Mouse (Mus musculus): ENCODE data around the gene Mdn1.

Gene Mdn1

GRCm38 (mm10) chr4:32656918-32657662 is at the start of gene Mdn1:
Gene Mdn1, plus strand, starts transcription at chr4:32657119.
- peak; percentile 92 for DNase-seq (ENCODE audit: low spot score)

GRCm38 (mm10) chr4:32615034-32615881 is 41.7 kb upstream of the Mdn1 start, which contains the start of gene Casp8ap2:
Gene Casp8ap2, plus strand, starts transcription at chr4:32615451.
- DNase-seq (ENCODE audit: low spot score): peak; percentile 99

DNA sequence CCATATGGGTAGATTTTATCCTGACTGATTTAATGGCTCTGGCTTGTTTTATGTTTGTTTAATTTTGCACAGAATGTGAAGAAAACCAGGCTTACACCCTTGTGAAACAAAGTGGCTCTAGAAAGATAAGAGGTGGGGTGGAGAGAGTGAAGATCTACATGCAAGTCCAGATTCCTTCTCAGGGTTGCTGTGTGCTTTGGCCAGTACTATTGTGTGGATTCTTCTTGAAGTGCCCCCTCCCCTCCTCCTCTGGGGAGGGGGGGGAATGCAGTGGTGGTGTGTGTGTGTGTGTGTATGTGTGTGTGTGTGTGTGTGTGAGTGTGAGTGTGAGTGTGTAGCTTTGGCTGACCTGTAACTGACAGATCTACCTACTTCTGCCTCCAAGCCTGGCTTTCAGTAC is 35.3 kb upstream of the Mdn1 start:
- DNase-seq (ENCODE audit: low spot score): no peak

DNA sequence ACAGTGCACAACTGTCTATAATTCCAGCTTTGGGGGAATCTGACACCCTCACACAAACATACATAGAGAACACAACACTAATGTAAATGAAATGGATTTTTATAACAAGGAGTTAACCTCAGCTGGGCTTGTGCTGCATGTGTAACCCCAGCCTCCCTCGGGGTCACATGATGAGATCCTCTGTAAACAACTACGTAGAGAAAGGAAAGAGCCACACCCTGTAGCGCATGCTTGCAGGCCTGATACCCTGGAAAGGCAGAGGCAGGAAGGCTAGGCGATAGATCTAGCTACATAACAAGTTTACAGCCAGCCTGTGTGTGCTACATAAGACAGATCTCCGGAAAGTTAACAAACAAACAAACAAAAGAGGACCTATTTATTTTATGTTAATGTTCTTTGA is 5.2 kb upstream of the Mdn1 start:
- DNase-seq (ENCODE audit: low spot score): no peak

DNA sequence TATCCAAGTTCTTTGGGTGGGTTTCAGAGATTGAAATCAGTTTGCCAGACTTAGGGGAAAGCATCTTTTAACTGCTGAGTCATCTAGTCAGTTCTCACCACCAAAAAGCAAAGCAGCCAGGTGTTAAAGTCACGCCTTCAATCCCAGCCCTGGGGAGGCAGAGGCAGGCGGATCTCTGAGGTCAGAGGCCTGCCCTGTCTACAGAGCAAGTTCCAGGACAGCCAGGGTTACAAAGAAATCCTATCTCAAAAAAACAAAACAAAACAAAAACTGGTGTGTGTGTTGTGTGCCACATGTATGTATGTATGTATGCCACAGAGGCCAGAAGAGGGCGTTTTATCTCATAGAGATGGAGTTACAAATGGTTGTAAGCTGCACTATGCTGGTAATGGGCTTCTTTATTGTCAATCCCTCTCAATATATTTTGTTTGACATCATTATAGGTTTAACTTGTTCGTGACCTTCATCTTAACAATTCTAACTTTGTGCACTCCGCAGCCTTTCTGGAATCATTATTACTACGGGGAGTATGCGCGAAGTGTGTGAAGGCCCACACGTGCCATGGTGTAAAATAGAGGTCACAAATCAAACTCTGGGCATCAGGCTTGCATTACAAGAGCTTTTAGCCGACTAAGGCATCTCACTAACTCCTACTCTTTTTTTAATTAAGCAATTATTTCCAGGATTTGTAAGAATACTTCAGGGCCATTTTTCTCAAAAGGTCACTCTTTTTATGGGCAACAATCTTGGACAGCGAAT is 594 bp upstream of the Mdn1 start:
- peak; percentile 15 for DNase-seq (ENCODE audit: low spot score)

GRCm38 (mm10) chr4:32665843-32666242 is 8.9 kb downstream of the Mdn1 start:
- DNase-seq (ENCODE audit: low spot score): no peak

GRCm38 (mm10) chr4:32668291-32668690 is 11.4 kb downstream of the Mdn1 start:
- no peak for DNase-seq (ENCODE audit: low spot score)

GRCm38 (mm10) chr4:32669825-32670224 is 12.9 kb downstream of the Mdn1 start:
- no peak for DNase-seq (ENCODE audit: low spot score)

GRCm38 (mm10) chr4:32674025-32674424 is 17.1 kb downstream of the Mdn1 start:
- no peak for DNase-seq (ENCODE audit: low spot score)

GRCm38 (mm10) chr4:32677471-32677870 is 20.6 kb downstream of the Mdn1 start:
- no peak for DNase-seq (ENCODE audit: low spot score)

- no peak for DNase-seq (ENCODE audit: low spot score)
Observed at GRCm38 (mm10) chr4:32680843-32681242, 23.9 kb downstream of the Mdn1 start.

DNA sequence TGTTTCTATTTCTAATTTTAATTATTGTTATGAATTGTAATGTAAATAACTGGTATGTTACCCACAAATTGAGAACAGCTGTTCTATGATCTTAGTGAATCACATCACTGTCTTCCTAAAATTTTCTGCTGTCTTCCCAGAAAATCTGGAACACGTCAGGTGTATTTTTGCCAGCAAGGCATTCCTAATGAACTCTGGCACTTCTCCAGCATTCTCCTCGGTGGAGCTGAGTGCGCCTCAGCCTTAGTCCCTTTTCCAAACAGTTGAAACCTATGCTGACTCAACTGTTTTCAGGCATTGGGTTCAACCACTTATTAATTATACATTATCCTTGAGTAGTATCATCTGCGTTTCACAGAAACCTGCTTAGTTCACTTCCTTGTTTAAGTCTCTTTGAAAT is 25.6 kb downstream of the Mdn1 start:
- peak; percentile 21 for DNase-seq (ENCODE audit: low spot score)

DNA sequence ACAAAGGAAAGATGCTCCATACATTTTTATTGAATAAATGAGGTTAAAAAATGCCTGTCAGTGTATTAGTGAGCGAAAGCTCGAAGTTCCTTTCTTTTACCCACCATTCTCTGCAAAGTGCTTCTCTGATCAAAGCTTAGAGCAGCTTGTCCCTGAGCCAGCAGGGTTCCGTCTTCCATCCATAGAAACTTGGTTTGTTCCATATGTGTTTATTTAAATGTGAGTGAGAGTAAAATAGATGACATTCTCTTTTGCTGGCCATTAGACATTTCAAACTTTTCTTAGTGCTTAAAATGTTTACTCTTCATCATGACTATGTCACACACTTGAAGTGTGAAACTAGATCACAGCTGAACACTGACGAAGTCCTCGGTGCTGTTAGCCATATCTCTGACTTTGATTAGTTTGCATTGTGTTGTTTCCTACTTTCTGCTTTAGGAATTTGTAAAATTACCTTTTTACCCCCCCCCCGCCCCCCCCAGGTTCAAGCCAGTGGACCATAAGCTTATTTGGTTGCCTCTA is 26.2 kb downstream of the Mdn1 start:
- DNase-seq (ENCODE audit: low spot score): no peak

GRCm38 (mm10) chr4:32717733-32718132 is 60.8 kb downstream of the Mdn1 start:
- no peak for DNase-seq (ENCODE audit: low spot score)

DNA sequence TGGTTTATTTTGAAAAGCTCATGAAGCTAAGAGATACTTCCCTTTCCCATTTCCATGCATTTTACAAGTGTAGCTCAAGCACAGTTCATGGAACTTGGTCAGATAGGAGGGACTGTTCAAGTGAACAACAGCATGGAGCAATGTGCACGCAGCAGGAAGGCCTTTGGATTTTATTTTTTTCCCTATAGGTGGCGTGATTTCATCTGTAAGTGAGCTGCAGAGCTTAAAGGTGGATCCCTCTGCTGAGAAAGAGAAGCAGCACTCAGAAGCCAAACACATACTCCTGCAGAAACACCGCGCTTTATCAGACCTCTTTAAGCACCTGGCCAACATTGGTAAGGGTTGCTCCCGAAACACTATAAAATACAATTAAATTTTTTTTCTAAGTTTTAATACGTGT is 88.5 kb downstream of the Mdn1 start:
- no peak for DNase-seq (ENCODE audit: low spot score)

- no peak for DNase-seq (ENCODE audit: low spot score)
Observed at GRCm38 (mm10) chr4:32748396-32748795, 91.5 kb downstream of the Mdn1 start.

- DNase-seq (ENCODE audit: low spot score): no peak
Observed at GRCm38 (mm10) chr4:32750711-32751110, 93.8 kb downstream of the Mdn1 start.

GRCm38 (mm10) chr4:32757430-32757829 is 100.5 kb downstream of the Mdn1 start:
- DNase-seq (ENCODE audit: low spot score): no peak

DNA sequence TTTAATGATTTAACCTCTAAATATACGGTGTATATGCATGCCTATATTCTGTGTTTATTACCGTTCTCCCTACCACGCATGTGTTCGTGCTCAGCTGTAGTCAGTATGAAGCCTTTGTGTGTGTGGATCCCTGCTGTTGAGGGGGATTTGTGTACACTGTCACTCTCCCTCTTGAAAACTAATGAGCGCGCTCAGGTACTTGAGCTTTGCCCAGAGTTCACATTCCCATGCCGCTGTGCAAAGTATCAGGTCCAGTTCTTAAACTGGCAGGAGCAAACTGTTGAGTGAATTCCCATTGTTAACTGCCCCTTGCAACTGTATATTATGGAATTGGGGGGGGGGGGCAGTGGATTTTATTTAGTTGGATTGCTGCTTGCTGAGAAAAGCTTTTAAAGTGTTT is 110.6 kb downstream of the Mdn1 start:
- DNase-seq (ENCODE audit: low spot score): no peak

DNA sequence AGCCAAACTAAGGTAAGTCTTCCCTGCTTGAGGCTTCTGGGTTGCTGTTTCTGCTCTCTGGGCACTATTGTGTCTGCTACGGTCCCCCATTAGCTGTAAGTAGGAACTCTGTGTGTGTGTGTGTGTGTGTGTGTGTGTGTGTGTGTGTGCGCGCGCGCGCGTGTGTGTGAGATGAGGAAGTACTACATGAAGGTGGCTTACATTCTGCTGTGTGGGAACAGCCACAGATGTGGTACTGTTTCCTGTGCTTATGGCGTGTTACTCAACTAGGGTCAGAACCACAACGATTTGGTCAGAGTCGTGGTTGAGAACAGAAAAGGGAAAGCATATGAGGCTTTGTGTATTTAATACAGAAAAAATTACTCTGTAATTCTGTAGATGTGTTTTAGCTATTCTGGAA is 111.1 kb downstream of the Mdn1 start:
- DNase-seq (ENCODE audit: low spot score): no peak

DNA sequence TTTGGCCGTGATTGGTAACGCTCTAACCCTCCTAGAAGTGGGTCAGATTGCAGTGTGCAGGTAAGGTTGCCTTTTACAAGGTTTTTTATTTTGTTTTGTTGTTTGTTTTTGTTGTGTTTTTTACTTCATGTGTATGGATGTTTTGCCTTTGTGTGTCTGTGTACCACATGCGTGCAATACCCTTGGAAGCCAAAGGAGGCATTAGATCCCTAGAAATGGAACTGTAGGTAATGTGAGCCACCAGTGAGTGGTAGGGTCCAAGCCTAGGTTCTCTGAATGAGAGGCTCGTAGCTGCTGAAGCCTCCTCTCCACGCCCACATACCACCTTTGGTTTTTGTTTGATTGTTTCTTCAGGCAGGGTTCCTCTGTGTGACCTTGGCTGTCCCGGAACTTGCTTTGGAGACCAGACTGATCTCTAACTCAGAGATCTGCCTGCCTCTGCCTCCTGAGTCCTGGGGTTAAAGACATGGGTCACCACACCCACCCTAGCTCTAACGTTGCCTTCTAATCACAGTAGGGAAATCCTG is 113.4 kb downstream of the Mdn1 start:
- no peak for DNase-seq (ENCODE audit: low spot score)

DNA sequence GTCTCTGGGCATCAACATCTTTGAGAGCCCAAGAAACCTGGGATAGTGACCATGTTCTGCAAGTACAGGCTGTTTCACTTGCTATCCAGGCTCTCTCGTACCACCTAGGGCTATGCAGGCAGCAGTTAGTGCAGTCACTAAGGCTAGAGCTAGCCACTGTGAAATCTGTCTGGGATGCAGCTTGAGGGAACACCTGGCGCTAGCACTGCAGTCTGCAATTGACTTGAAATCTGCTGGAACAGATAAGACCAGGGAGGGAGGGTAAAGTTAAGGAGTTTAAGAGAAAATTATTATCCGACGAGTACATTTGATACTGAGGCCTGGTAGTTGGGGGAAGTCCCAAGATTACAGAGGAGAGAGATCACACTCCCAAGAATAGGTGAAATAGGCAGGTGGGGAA is 123.1 kb downstream of the Mdn1 start:
- no peak for DNase-seq (ENCODE audit: low spot score)
